Mouse (Mus musculus) gastrocnemius, postnatal 4 days (tissue): ENCODE results near the gene Fos. TPM values are rescaled to one million over a fixed set of nuclear protein-coding genes. Genes with fewer than 3 reads are reported as not detected.

Experiments
- DNase-seq, 2 experiments: peaks; one replicate each; pipeline ENCODE4 v3.0.0; 2021 to 2022; ENCODE audit warnings: low spot score in 2 of 2, mixed read lengths in 2 of 2
- total RNA-seq, 2 experiments: library from RNA; stranded (reverse); gene quantifications; 2 replicates each; pipeline ENCODE4 v1.2.3; 2021

Fos gene
- total RNA-seq, 2 experiments from 2014 or later = 19.0 to 20.0 TPM

- no peak for DNase-seq
Observed at GRCm38 (mm10) chr12:85459820-85460219, 13.9 kb upstream of the Fos start.

- DNase-seq = no peak
Observed at GRCm38 (mm10) chr12:85461913-85462663, 11.6 kb upstream of the Fos start.

- DNase-seq = no peak
Observed at GRCm38 (mm10) chr12:85462802-85463201, 10.9 kb upstream of the Fos start.

GRCm38 (mm10) chr12:85464431-85464830 lies 9.3 kb upstream of the Fos start:
- DNase-seq = no peak

GRCm38 (mm10) chr12:85464902-85465301 lies 8.8 kb upstream of the Fos start:
- no peak for DNase-seq

GRCm38 (mm10) chr12:85467854-85468253 lies 5.8 kb upstream of the Fos start:
- no peak for DNase-seq

- DNase-seq = no peak
Observed at GRCm38 (mm10) chr12:85468666-85469065, 5.0 kb upstream of the Fos start.

- DNase-seq = peak; percentile 76 to 84
Observed at GRCm38 (mm10) chr12:85471920-85472655, 1.6 kb upstream of the Fos start.

GRCm38 (mm10) chr12:85472656-85473410 lies 857 bp upstream of the Fos start:
- DNase-seq = no peak

GRCm38 (mm10) chr12:85474298-85475231 lies 875 bp downstream of the Fos start:
- DNase-seq = peak in 1 of 2 experiments; percentile 57

GRCm38 (mm10) chr12:85475232-85475919 lies 1.7 kb downstream of the Fos start:
- no peak for DNase-seq

- DNase-seq = no peak
Observed at GRCm38 (mm10) chr12:85475920-85476828, 2.5 kb downstream of the Fos start.

- DNase-seq = no peak
Observed at GRCm38 (mm10) chr12:85477219-85477618, 3.5 kb downstream of the Fos start.

- DNase-seq = no peak
Observed at GRCm38 (mm10) chr12:85477804-85478203, 4.1 kb downstream of the Fos start.

GRCm38 (mm10) chr12:85478696-85479095 lies 5.0 kb downstream of the Fos start:
- no peak for DNase-seq

- DNase-seq = no peak
Observed at GRCm38 (mm10) chr12:85479190-85479589, 5.5 kb downstream of the Fos start.

- DNase-seq = no peak
Observed at GRCm38 (mm10) chr12:85483155-85483554, 9.5 kb downstream of the Fos start.

- DNase-seq = no peak
Observed at GRCm38 (mm10) chr12:85484655-85485054, 11.0 kb downstream of the Fos start.
